Mouse (Mus musculus) monocyte, adult 2 months (primary cell): Measurements from ENCODE around the gene Hdac9.

Source experiments
- DNase-seq, 2 experiments: peaks; one replicate each; pipeline ENCODE4 v3.0.0; 2022; ENCODE audit warnings: low spot score in 2 of 2, low read depth in 1 of 2

Hdac9 gene

DNA sequence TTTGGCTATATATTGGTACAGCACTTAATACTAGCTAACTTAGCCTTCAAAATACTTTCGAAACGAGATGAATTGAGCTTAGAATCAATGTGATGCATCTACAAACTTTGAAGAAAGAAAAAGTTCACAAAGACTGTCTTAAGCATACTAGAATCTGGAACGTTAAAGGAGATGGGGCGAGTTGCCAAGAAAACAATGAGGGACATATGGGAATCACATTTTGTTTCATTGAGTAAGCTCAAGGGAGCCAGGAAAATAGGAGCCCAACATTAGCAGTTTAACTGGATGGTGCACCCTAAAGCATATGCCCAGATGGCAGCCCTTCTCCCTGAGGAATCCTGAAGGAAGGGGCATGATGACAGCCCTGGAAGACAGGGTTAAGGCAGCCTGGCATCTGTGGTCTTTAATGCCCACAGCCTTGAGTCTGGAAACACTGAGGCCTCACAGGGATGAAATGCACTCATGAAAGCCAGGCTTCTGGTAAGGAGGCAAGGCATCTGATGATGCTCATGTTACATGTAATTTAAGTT is 685.2 kb downstream of the Hdac9 start:
- no peak for DNase-seq

DNA sequence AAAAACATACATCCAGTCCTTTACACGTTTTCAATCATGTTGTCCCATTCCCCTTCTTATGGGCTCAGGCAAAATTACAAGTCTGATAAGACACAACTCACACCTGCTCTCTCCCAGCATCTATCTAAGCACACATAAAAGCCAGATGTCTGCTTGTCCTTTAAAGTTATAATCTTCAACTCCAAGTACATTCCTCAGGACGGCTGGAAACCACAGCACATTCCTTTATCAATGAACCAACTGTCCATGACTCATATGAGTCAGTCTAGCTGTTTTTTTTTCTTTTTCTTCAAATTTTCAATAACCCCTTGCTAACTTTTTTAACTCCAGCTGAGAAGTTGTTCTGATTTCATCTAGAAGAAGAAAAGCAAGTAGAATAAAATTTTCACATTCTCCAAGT is 692.4 kb downstream of the Hdac9 start:
- DNase-seq: no peak

DNA sequence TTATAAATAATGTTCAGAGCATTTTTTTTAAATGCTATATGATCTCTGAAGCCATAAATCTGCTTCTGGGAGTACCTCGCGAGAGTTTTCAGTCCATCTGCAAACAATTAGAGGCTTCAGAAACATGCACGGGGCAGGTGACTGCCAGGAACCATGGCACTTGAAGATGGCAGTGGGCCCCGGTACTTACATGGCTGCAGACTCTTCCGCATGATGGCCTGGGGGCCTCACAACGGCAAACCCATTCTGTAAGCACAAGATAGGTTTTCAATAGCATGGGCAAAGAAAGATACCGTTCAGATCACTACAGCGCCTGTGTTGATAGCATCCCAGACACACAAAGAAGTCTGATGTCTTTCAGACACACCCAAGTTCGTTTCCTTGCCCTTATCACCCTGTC is 695.9 kb downstream of the Hdac9 start:
- DNase-seq: no peak

DNA sequence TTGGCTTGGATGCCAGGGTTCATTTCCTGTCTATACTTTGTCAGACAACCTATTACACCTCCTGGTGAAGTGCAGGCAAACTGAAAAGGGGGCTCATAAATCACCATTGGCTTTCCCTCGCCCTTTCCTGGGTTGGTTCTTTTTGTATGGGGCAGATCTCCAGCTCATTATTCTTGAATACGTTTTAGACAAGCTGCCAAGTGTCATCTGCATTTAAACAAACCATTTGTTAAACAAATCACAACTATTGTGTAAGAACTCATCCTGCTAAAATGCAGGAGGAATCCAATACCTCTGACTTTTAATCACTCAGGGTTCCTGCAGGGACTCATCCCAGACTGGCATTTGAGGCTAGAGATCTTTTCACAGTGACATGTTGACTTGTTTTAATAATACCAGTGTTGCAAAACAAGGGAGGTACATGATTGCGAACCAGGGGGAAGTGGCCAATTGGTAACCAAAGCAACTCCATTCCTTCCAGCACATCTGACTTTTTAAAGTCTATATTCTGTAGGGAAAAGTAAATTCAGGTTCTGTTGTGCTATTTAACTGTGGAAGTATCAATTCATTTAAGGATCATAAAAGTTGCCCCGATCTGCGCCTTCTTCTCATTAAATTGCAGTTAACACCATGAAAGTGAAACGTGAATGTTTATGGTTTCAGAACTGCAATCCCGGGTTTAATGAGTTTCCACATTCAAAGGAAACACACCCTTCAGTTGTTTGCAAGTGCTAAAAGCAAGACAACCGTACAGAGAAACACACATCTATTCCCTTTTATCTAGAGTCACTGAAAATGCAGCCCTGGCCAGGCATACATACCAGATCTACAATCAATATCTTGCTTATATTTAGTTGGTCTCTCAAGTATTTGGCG is 696.6 kb downstream of the Hdac9 start:
- DNase-seq: no peak

DNA sequence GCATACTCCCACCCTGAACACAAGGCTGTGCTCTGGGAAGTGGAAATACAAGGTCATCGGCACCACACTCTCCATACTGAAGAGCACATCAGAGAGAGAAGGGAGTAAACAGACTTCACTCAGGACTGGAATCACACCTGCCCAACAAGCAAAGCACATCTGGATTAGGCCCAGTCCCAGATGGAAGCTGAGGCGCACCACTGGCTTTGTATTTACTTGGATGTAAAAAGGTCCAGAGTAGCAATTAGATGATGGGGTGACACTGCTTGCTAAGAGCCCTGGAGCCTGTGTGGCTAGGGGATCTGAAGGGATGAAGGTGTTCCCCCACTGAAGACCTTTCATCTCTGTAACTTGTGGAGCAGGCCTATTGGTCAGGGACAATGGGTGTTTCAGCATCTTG is 698.3 kb downstream of the Hdac9 start:
- no peak for DNase-seq

DNA sequence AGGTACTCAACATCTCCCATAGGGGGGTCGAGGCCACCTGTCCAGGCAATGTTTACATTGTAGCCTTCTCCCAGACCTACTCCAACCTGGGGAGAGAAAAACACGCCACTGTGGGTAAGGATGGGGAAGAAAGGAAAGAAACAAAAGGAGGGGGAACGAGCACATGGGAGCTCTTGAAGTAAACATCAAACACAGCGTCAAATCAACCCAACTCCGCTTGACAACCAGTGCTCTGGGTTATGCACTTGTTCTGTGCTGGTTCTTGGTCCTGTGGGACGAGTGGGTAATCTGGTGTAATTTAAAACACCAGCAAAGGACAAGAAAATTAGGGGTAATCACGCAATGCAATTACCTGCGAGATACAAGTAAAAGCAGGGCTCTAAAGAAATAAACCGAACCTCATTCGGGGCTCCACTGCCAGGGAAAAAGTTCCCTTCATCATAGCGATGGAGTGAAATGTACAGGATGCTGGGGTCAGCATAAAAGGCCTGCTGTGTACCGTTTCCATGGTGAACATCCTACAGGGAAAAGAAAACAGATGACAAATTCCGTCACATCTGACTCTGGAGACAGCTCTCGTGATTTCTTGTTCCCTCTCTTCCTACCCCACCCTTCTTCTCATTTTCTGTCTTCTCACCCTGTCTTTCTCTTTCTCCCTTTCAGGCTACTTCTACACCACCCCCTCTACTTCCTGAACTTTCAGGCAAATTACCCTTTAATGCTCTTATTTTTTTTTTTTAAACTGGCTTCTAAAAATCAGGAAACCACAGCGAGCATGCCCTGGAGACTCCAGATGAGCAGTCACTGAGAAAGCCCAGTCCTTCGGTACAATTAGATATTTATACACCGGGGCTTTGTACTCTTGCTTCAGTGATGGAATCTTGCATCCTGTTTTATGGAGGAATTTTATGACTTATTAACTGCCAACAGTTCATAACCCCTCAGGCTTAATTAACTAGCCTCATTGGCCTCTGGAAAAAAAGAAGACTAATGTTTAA is 701.6 kb downstream of the Hdac9 start:
- DNase-seq: no peak

DNA sequence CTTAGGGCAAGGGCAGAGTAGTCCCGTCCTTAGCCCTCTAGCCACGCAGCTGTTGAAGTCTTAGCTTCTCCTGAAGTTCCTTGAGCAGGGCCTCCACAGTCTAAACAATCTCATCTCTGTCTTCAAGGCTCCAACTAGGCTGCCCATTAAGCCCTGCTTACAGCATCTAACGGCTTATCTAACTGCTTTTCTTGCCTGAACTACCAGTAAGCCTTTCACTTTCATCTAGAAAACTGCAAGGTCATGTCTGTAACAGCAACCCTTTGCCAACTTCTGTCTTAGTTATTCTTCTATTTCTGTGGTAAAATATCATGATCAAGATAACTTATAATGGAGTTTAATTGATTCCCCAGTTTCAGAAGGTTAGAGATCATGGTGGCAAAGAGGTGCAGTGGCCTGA is 704.7 kb downstream of the Hdac9 start:
- no peak for DNase-seq

DNA sequence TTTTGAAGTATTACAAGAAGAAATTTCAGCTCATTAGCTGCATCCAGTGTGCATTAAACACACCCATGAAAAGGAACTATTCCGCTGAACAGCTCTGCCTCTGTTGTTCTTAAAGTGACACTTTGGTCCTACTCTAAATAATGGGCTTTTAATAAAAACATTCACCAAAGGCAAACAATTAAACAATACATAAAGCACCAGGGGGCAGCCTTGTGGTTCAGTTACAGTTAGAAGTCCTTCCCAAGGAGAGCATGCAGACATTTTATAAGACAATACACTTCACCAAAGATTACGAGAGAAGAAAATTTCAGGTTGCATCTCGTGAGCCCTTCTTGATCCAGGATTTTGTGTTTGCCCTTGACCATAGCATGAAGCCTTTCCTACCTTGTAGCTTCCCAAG is 715.4 kb downstream of the Hdac9 start:
- no peak for DNase-seq

DNA sequence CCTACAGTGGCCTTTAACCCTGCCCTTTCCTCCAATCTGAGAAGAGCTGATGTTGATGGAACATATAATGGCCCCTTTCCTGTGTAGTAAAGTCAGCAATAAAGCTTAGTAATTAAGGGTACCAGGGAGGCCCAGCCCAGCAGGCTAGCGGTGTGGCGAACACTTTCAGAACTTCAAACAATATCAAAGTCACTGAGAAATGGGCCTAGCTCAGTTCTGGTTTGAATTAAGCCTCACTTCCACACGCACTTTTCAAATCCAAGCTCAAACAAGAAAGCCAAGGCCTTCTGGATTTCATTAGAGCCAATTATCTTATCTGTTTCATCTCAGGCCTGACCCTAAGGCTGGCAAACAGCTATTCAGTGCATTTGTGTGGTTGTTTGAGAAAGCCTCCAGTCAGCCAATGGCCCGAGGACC is 716.9 kb downstream of the Hdac9 start:
- DNase-seq: no peak

DNA sequence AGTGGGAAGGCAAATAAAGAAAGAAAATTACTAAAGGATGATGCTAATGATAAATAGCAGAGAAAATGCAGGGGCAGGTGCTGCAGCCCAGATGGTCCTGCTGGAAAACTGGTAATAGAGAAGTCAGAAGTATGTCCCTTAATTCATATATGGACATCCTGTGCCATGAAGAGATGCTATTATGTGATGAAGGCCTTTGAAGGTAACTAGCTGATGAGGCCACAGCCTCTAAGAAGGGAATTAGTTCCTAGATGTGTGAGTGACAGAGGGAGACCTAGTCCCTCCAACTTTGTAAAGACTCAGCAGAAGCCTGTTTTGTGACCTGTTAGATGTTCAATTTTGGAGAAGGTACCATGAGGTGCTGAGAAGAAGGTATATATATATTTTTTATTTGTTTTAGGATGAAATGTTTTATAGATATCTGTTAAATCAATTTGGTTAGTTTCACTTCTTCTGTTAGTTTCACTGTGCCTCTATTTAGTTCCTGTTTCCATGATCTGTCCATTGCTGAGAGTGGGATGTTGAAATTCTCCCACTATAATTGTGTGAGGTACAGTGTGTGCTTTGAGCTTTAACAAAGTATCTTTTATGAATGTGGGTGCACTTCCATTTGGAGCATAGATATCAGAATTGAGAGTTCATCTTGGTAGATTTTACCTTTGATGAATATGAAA is 721.6 kb downstream of the Hdac9 start:
- no peak for DNase-seq

DNA sequence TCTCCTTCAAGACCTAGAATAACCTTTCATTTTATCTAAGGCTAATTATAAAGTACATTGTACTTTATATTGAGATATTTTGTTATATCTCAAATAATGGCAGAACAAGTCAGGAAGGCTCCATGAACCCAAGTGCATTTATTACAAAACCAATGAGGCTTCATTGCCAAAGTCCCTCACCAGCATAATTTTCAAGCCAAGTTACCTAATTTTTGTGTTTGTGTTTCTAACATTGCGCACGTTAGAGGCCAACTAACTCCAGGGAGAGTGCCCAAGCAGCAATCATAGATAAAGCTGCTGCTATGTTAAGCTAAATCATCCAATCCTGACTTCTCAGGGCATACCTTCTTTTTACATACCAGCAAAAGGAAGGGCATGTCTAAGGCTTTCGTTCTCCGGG is 722.8 kb downstream of the Hdac9 start:
- no peak for DNase-seq

DNA sequence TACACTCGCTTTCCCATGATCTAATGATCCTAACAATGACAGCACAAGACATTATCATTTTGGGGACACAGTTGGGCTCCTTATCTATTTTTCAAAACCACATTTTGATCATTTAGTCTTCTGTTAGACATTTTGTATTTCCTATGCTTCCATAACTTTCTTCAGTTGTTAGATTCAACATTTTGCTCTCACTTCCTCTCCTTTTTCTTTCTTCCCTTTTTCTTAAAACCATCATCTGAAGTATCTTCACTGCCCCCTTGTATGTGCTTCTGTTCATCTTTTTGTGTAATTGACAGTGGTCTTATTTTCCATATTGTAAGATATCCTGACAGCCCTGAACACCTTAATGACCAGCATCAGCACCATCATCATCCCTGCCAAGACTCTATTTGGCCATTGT is 725.6 kb downstream of the Hdac9 start:
- no peak for DNase-seq

DNA sequence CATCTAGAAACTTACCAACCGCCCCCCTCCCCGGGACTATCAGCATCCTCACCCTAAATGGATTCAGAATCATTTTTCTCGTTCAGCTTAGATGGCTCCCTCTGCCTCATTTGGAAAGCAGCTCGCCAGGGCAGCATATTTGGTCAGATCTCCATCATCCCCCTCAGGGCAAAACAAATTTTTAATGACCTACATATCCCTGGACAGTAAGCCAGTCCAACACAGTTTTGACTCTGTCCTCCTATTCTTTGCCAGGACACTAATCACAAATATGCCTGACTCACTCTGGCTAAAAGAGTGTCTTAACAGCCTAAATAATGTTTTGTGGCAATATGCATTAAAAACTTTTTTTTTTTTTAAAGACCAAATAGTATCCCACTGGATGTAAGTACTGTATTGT is 738.0 kb downstream of the Hdac9 start:
- DNase-seq: no peak

DNA sequence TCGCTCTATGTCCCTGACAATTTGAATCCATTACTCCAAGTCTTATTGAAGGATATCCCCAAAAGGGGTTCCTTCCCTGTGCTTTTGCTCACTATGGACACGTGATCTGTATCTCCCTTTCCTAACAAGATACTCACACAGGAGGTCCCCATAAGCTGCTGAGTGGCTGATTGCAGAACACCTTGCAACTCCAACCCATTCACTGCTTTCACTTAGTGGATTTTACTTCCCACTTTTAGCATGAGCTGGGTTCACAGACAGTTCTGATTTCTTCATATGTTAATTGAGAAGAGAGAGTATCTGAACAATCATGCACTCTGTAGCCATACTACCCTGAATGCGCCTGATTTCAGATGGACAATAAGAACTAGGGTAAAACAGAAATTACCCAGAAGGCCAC is 740.1 kb downstream of the Hdac9 start:
- no peak for DNase-seq

DNA sequence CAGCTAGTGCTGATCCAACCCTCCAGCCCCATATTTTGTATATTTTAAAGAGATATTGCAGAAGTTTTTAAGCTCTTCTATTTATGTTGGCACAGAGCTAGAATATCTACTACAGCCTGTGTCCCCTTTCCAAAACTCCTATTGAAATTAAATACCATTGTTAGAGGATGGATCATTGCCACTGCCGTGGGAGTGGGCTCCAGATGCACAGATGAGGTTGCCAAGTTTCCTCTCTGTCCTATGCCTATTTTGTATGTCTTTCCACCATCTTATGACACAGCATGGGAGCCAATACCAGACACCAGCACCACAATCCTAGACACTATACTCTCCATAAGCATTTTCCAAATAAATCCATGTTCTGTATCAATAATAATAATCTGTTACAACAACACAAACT is 743.9 kb downstream of the Hdac9 start:
- no peak for DNase-seq

DNA sequence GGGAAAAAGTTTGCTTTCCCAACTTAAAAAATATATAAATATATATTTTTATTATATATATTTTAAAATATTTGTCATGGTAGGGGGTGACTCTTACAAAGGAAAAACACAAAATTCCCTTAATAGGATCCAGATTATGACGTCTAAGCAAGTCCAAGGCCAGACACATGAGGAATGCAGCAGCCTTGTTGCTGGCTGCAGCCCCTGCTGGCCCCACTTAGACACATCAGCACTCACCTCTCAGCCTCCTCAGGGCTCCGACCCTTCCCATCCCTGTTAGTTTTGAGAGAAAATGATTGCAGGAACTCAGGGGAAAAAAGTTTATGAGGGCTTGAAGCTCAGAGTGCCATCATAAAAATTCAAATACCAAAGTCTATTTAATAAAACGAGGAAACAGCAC is 746.3 kb downstream of the Hdac9 start:
- DNase-seq: no peak

DNA sequence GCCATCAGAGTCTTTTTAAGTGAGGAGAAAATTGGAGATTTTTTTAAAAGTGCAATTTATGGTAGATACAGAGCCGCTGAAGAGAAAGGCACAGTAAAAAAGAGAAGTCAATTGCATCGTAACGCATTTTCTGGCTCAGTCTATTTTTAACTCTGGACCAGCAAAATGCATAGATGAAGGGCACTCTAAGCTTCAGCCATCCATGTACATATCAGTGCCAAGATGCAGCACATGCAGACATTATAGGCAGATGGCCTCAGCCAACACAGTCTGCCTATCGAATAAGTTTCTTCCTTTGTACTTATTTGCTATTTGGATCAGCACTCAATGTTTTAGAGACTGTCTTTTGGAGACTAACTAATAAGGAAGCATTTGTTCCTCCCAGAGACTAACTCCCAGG is 751.2 kb downstream of the Hdac9 start:
- DNase-seq: no peak

DNA sequence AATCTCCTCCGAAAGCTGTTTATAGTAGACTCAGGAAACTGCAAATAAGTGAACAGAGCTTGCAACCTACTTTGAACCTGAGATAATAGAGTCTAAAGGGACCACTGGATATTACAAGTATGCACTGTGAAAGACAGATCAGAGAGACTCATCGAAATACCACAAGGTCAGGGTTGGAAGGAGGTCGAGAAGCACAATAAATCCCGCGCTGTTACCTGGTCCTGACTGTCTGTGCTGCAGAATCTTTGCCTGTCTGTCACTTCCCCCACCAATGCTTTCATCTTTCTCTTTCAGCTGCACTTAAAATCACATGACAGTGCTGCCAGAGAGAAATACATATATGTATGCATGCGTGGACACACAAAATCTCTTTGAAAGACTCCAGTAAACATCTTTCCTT is 760.6 kb downstream of the Hdac9 start:
- DNase-seq: no peak

DNA sequence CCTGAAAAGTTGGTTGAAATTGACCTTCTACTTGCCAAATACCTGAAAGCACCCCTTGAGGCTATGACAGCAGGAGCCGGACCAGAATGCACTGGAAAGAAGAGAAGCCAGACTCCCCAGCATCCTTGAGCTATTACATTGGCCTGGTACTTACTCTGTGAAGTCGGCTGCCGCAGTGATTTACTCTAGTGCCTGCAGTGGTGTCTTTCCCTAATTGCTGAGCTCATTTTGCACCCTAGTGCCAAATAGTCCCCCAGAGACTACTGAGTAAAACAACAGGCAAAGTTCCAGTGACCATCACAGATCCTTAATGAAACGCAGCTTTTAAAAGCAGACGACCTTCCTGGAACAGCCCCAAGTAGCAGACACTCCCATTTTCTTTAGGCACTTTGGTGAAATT is 761.2 kb downstream of the Hdac9 start:
- no peak for DNase-seq

DNA sequence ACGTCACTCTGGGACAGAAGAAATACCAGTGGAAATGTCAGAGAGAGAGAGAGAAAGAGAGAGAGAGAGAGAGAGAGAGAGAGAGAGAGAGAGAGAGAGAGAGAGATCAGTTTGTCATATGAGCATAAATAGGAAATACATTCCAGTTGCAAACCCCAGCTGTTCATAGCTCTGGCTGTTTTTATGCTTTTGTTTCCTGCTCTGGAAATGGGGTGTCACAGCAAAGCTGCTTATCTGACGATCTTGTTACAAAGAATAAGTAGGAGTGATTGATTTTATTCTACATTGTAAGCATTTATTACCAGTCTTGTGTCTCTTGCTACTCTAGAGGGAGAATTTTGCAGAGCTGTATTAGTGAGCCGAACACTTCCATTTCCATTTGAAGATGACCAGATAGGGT is 762.1 kb downstream of the Hdac9 start:
- DNase-seq: no peak

DNA sequence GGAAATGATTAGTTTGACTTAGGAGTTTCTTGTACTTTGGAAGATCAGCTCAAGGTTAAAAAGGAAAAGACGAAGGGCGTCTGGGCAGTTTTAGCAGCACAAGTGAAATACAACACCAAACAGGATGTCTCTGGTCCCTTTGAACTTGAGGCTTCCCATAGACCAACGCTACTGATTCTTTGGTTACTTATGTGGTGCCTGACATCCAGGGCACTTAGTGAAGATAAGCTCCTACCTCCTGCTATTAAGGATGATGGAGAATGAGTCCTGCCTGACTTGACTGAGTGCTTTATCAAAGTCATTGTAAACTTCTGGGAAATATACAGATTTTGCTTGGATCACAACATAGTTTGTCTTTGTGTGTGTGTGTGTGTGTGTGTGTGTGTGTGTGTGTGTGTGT is 765.6 kb downstream of the Hdac9 start:
- DNase-seq: no peak
